Mouse (Mus musculus) hindbrain, embryonic 11.5 days (tissue): Measurements from ENCODE around the gene Olfr411. TPM values are rescaled to one million over a fixed set of nuclear protein-coding genes. Genes with fewer than 3 reads are reported as not detected.

Source experiments
- ATAC-seq: fragments of 200-750 bp; cut with Nextera tagmentation; 2 replicates; pipeline ENCODE4 v1.8.0; 2017; ENCODE audit warnings: mild to moderate bottlenecking, moderate TSS enrichment, moderate library complexity; ENCODE audit not compliant: low FRiP score
- DNase-seq: peaks from one replicate; pipeline ENCODE4 v3.0.0-alpha.2; 2015; ENCODE audit warnings: low spot score
- H3K27ac ChIP-seq: fragments of 300-500 bp; sonication (generic); 2 replicates; pipeline ENCODE4 v1.5.1; 2014; ENCODE audit warnings: mild to moderate bottlenecking, low read depth, low read length
- H3K27me3 ChIP-seq: fragments of 300-500 bp; sonication (generic); 2 replicates; pipeline ENCODE4 v1.6.1; 2014; ENCODE audit warnings: mild to moderate bottlenecking, low read length, moderate library complexity, mixed read lengths; ENCODE audit not compliant: control insufficient read depth, insufficient read depth
- H3K36me3 ChIP-seq: fragments of 300-500 bp; sonication (generic); 2 replicates; pipeline ENCODE4 v1.6.1; 2014; ENCODE audit warnings: mild to moderate bottlenecking, low read length, moderate library complexity, mixed read lengths; ENCODE audit not compliant: control insufficient read depth, insufficient read depth
- H3K4me1 ChIP-seq: fragments of 300-500 bp; sonication (generic); replicated peaks from 2 replicates; pipeline ENCODE4 v1.6.1; 2014; ENCODE audit warnings: low read length, mixed read lengths; ENCODE audit not compliant: control insufficient read depth, insufficient read depth
- H3K4me2 ChIP-seq: fragments of 300-500 bp; sonication (generic); replicated peaks from 2 replicates; pipeline ENCODE4 v1.6.1; 2014; ENCODE audit warnings: mild to moderate bottlenecking, low read depth, low read length
- H3K4me3 ChIP-seq: fragments of 300-500 bp; sonication (generic); 2 replicates; pipeline ENCODE4 v1.5.1; 2014; ENCODE audit warnings: low read depth, low read length
- H3K9ac ChIP-seq: fragments of 300-500 bp; sonication (generic); 2 replicates; pipeline ENCODE4 v1.6.1; 2014; ENCODE audit warnings: low read depth, low read length
- H3K9me3 ChIP-seq: fragments of 300-500 bp; sonication (generic); 2 replicates; pipeline ENCODE4 v1.6.1; 2016; ENCODE audit warnings: low read length; ENCODE audit not compliant: control insufficient read depth
- WGBS: fragments of 180-500 bp; shearing (Covaris S2); extraction: QIAGEN DNeasy Blood & Tissue Kit; methylation state at CpG from one replicate; pipeline ENCODE4 v1.1.7; 2014; 5-methylcytosine and 5-hydroxymethylcytosine counted together
- polyA plus RNA-seq: library from polyadenylated mRNA; unstranded; fragments of >200 nt; fragmentation: Nextera tagmentation; extraction: Ambion mirVana; gene quantifications from 2 replicates; pipeline ENCODE4 v1.2.1, GENCODE M21; 2014

The Olfr411 gene
- polyA plus RNA-seq, 1 experiment from 2014 or later = not detected

DNA sequence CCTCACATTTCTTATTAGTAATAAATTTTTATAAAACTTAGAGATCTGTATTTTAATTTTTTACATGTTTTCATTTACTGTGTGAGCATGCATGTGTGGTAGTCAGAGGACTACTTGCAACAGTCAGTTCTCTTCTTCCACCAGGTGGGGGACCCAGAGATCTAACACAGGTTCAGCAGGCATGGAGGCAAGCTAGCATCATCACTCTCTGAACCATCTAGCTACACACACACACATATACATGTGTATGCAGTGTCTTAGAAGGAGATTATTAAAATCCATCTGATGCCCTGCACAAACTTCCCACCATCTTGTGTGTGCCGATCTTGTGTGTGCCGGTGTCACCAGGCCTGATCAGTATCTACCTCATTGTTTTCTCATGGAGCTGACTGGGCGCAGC, 24.4 kb upstream of the Olfr411 start:
- Histone ChIP-seq H3K36me3 (no peaks in the 10 kb centered on the region), H3K9me3 (no peaks in the 10 kb centered on the region), H3K27me3 (no peaks in the 10 kb centered on the region), H3K27ac (no peak overlapping the region), H3K4me2 (no peak overlapping the region), H3K4me3 (no peak overlapping the region), H3K9ac (no peak overlapping the region), H3K4me1 (no peaks in the 10 kb centered on the region)
- peak; percentile 56 for DNase-seq
- ATAC-seq = peak; percentile 71; the same call in 1 of the 2 replicates
- 85% methylated on average over 3 of the region's 3 CpGs for WGBS

DNA sequence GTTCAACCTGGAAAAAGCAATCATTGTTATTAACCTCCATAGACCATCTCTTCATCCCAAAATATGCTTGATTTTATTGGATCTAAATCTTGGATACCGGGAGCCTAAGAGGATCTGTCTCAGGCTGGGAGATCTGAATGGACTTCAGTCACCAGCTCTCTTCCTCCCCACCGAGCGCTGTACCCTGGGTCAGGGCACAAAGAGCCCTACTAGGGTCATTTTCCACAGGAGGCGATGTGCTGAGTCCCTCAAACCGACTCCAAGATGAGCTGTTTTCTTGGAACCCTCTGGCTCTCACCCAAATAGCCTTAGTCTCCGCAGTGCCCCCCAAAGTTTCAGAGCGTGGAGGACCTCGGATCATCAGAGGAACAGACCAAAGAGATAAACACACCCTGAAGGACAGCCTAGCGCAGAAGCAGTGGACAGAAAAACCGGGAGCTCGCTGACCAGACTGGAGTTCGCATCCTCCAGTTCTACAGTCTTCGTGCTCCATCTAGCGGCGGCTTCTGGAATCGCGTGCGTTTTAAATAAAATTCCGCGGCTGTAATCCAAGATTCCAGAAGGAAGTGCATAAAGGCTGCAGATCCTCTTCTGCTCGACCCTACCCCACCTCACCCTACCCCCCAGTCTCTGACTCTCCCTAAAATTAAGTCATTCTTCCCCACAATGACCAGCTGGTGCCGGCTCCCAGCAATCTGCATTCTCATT, 19.1 kb upstream of the Olfr411 start:
- no peaks in the 10 kb centered on the region for H3K27me3 ChIP-seq
- no peaks in the 10 kb centered on the region for H3K36me3 ChIP-seq
- DNase-seq (peak; percentile 93), ATAC-seq (peak; percentile 61)
- WGBS = 15% methylated on average over 22 of the region's 22 CpGs
- H3K4me1 ChIP-seq = no peaks in the 10 kb centered on the region
- H3K9me3 ChIP-seq = no peaks in the 10 kb centered on the region
- no peak overlapping the region for H3K9ac ChIP-seq
- H3K4me2 ChIP-seq = no peak overlapping the region
- H3K4me3 ChIP-seq = no peak overlapping the region
- no peak overlapping the region for H3K27ac ChIP-seq

DNA sequence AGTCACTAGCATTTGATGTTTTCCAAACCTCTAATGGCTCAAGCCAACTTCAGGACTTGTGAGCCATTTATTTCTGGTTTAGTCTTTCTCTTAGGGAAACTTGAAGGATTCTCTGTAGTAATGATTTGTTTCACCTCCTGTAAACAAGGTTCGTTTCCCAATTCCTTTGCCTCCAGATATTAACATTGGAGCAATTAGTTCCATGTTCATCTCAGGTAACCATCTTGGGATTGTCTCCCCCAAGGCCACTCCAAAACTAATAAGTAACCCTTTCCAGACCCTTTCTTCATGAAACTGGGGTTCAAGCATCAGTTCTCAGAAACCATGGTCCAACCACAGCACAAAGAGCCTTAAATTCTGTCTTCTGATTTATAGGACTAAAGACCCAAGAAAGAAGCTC, 9.3 kb upstream of the Olfr411 start, which contains the start of gene Olfr412:
Gene Olfr412 (plus strand): TSS at position 301 of the 400 bp plus-strand sequence.
- no peak within 1 kb of the TSS for H3K4me3 ChIP-seq
- H3K9ac ChIP-seq = no peak within 1 kb of the TSS
- ATAC-seq = no peak
- no peak within 1 kb of the TSS for H3K27ac ChIP-seq
- H3K27me3 ChIP-seq = no peaks in the 10 kb centered on the region
- DNase-seq = no peak
- no peaks in the 10 kb centered on the region for H3K4me1 ChIP-seq
- no peaks in the 10 kb centered on the region for H3K9me3 ChIP-seq
- WGBS = 72% methylated on average over 1 of the region's 1 CpGs
- H3K36me3 ChIP-seq = no peaks in the 10 kb centered on the region
- H3K4me2 ChIP-seq = no peak within 1 kb of the TSS

DNA sequence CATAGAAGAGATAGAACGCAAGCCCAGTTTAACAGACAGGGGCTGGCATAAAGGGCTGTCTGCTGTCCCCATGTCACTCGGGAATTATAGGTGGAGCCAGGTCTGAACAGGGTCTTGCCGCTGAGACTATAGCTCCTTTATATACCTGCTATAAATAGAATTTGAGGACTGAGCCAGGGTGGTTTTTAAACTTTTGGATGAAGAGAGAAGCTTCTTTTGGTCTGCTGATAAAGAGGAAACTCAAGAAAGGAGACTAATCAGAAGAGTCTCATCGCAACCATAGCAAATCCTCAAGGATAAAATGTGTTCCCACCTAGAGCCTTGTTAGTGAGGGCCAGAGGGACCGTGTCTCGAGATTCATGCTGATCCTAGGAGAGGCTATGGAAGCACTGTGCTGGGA, 14.5 kb downstream of the Olfr411 start, which contains the start of gene Olfr410:
Gene Olfr410 (minus strand): TSS at position 101 of the 400 bp plus-strand sequence.
- no peak within 1 kb of the TSS for H3K4me3 ChIP-seq
- DNase-seq (no peak), ATAC-seq (no peak)
- WGBS = 77% methylated on average over 6 of the region's 6 CpGs
- H3K9me3 ChIP-seq = no peaks in the 10 kb centered on the region
- H3K4me2 ChIP-seq = no peak within 1 kb of the TSS
- H3K27me3 ChIP-seq = no peaks in the 10 kb centered on the region
- no peaks in the 10 kb centered on the region for H3K36me3 ChIP-seq
- H3K4me1 ChIP-seq = no peaks in the 10 kb centered on the region
- H3K27ac ChIP-seq = no peak within 1 kb of the TSS
- H3K9ac ChIP-seq = no peak within 1 kb of the TSS

DNA sequence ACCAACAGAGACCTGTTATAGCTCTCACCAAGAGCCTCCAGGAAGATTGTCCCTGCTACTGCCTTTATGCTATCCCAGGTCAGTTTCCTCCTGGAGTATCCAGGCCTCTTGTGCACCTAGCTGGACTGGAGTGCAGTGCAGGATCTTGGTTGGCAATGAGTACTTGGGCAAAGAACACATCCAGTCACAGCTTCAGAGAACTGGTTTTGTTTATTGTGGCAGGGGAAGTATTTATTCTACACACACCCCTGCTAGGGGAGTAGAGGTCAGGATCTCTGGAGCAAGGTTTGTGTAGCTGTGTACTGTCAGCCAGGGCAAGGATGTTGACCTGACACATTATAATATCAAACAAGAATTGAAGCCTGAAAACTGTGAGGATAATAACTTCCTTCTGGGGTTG, 23.7 kb downstream of the Olfr411 start:
- Histone ChIP-seq H3K4me2 (no peak overlapping the region), H3K4me1 (no peaks in the 10 kb centered on the region), H3K27ac (no peak overlapping the region), H3K36me3 (no peaks in the 10 kb centered on the region), H3K9ac (no peak overlapping the region), H3K9me3 (no peaks in the 10 kb centered on the region), H3K4me3 (no peak overlapping the region), H3K27me3 (no peaks in the 10 kb centered on the region)
- DNase-seq (no peak), ATAC-seq (no peak)

DNA sequence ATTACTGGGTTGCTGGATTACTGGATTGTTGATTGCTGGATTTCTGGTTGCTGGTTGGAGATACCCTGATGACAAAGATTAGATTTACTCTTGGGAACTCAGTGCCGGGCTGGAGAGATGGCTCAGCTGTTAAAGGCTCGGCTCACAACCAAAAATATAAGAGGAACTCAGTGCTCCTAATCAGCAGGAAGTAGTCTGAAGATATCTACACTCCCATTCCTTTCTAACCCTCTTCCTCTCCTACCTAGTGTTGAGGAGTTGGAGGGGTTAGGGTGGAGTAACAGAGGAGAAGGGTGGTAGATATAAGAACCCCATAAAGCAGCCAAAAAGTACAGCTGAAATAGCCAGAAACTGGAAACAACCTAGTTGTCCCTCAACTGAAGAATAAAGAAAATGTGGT, 26.4 kb downstream of the Olfr411 start:
- DNase-seq (no peak), ATAC-seq (no peak)
- WGBS = 81% methylated on average over 2 of the region's 2 CpGs
- no peak overlapping the region for H3K9ac ChIP-seq
- H3K4me2 ChIP-seq = no peak overlapping the region
- no peaks in the 10 kb centered on the region for H3K36me3 ChIP-seq
- no peaks in the 10 kb centered on the region for H3K27me3 ChIP-seq
- no peaks in the 10 kb centered on the region for H3K4me1 ChIP-seq
- H3K9me3 ChIP-seq = no peaks in the 10 kb centered on the region
- H3K4me3 ChIP-seq = no peak overlapping the region
- no peak overlapping the region for H3K27ac ChIP-seq

Other genes starting within 250 kb of the Olfr411 start
- gene Olfr401, start 238.9 kb downstream of the Olfr411 start, polyA plus RNA-seq = not detected in 2 replicates
- not detected in 2 replicates for gene Olfr402, start 199.1 kb downstream of the Olfr411 start, polyA plus RNA-seq
- gene Olfr403, start 166.4 kb downstream of the Olfr411 start, polyA plus RNA-seq = not detected in 2 replicates
- not detected in 2 replicates for gene Olfr43, start 141.3 kb downstream of the Olfr411 start, polyA plus RNA-seq
- gene Olfr406, start 92.8 kb downstream of the Olfr411 start, polyA plus RNA-seq = not detected in 2 replicates
- gene Olfr59, start 68.9 kb downstream of the Olfr411 start, polyA plus RNA-seq = not detected in 2 replicates
- not detected in 2 replicates for gene Olfr410, start 14.6 kb downstream of the Olfr411 start, polyA plus RNA-seq
- not detected in 2 replicates for gene Olfr412, start 9.4 kb upstream of the Olfr411 start, polyA plus RNA-seq